Mouse (Mus musculus) embryonic fibroblast, embryonic 13.5 days (primary cell): ENCODE results near the gene Zim1.

Experiments used
- CTCF ChIP-seq: IDR thresholded peaks from 2 replicates; pipeline ENCODE4 v1.5.1; 2011; ENCODE audit warnings: mild to moderate bottlenecking, control low read depth, low read length, moderate library complexity, borderline replicate concordance; ENCODE audit not compliant: insufficient read depth
- POLR2A ChIP-seq: IDR thresholded peaks from 2 replicates; pipeline ENCODE4 v1.6.1; 2011; ENCODE audit warnings: low read depth, mild to moderate bottlenecking, control low read depth, low read length, moderate library complexity

DNA sequence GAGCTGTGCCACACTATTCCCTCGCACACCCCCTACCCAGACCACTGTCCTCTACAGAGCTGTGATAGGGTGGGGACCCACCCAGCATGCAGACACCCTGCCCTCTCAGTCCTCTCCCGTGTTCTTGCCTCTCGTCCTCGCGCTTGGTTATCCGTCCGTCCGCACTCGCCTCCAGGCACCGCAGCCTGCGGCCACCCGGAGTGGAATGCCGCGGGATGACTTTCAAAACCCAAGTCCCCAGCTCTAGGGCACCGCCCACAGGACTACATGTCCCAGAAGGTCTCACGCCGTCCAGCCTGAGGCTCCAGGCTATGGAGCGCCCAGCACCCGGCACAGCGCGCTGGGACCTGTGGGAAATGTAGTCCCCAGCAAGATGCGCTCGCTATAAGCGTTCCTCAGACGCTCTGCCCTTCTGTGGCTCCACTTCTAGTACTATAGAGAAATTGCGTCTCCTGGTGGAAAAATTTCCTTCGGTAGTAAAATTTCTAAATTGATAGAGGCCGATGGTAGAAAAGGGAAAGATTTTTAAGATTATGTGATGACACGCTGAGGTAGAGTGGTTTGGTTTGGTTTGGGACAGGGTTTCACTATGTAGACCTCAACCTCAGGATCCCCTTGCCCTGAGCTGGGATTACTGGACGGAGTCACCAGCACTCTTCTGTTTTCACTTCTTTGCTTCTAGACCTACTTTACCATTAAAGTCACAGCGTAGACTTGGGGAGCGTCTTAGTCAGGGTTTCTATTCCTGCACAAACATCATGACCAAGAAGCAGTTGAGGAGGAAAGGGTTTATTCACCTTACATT is at the start of gene Zim1:
- TF ChIP-seq CTCF (no peak), POLR2A (peak; percentile 76)
